Mouse (Mus musculus): ENCODE results near the gene Reep3. TPM values are rescaled to one million over a fixed set of nuclear protein-coding genes. Genes with fewer than 3 reads are reported as not detected.

The Reep3 gene
- polyA plus RNA-seq, 1 experiment: 13.0 TPM

GRCm38 (mm10) chr10:67000136-67000535 is 96.6 kb downstream of the Reep3 start:
- no peak overlapping the region for H3ac ChIP-seq (ENCODE audit: control insufficient read depth, insufficient read length)
- H3K79me2 ChIP-seq (ENCODE audit: control insufficient read depth, insufficient read depth): no peaks in the 10 kb centered on the region
- H3K27me3 ChIP-seq (ENCODE audit: control insufficient read depth, insufficient read depth, insufficient read length): no peaks in the 10 kb centered on the region
- no peak overlapping the region for H3K4me3 ChIP-seq
- H3K4me2 ChIP-seq (ENCODE audit: low read depth): no peak overlapping the region
- no peaks in the 10 kb centered on the region for H3K36me3 ChIP-seq (ENCODE audit: control insufficient read depth, insufficient read depth)
- TF ChIP-seq E2F4 (IDR thresholded peaks at IDR 0.05; ENCODE audit: insufficient read depth): no peak
- no peak for TF ChIP-seq REST (IDR thresholded peaks at IDR 0.05; ENCODE audit: insufficient read depth, insufficient read length)
- no peak for TF ChIP-seq CEBPB (IDR thresholded peaks at IDR 0.05; ENCODE audit: insufficient read depth, poor library complexity, severe bottlenecking)
- TF ChIP-seq TCF12 (IDR thresholded peaks at IDR 0.05; ENCODE audit: insufficient read depth, poor library complexity, severe bottlenecking): no peak
- TF ChIP-seq USF1 (IDR thresholded peaks at IDR 0.05; ENCODE audit: low read depth): no peak
- TF ChIP-seq POLR2A (IDR thresholded peaks at IDR 0.05; ENCODE audit: insufficient read length, low read depth): no peak

DNA sequence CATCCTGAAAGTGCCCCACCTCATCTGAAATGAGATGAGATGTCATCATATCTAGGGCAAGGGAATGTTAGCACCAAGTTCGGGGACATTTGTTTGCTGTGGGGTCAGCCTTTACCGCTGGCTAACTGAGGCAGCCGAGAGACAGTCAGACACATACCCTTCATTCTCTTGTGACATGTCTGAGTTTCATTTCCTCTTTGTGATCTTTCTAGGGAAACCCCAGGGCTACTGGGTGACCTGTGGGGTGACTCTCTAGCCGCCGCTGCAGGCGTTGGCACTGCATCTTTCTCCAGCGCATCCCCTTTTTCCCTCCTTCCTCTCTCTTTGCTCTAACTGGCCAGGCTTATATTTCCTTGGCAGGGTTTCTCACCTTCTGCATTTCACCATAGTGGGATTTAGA is 98.0 kb downstream of the Reep3 start:
- no peak overlapping the region for H3ac ChIP-seq (ENCODE audit: control insufficient read depth, insufficient read length)
- no peak overlapping the region for H3K4me3 ChIP-seq
- TF ChIP-seq MAX (IDR thresholded peaks at IDR 0.05; ENCODE audit: low read depth) (no peak), MYOD1 (IDR thresholded peaks at IDR 0.05; ENCODE audit: control insufficient read depth in 1 of 3, insufficient read length in 2 of 3, low read depth in 2 of 3) (no peak)
- H3K27me3 ChIP-seq (ENCODE audit: control insufficient read depth, insufficient read depth, insufficient read length): no peaks in the 10 kb centered on the region
- no peaks in the 10 kb centered on the region for H3K79me2 ChIP-seq (ENCODE audit: control insufficient read depth, insufficient read depth)
- H3K4me2 ChIP-seq (ENCODE audit: low read depth): no peak overlapping the region
- no peaks in the 10 kb centered on the region for H3K36me3 ChIP-seq (ENCODE audit: control insufficient read depth, insufficient read depth)

GRCm38 (mm10) chr10:66995181-66995580 is 101.6 kb downstream of the Reep3 start:
- H3K79me2 ChIP-seq (ENCODE audit: control insufficient read depth, insufficient read depth): no peaks in the 10 kb centered on the region
- no peak for TF ChIP-seq CEBPB (IDR thresholded peaks at IDR 0.05; ENCODE audit: insufficient read depth, poor library complexity, severe bottlenecking)
- no peak for TF ChIP-seq USF1 (IDR thresholded peaks at IDR 0.05; ENCODE audit: low read depth)
- TF ChIP-seq MYOD1 (IDR thresholded peaks at IDR 0.05; ENCODE audit: control insufficient read depth in 1 of 3, insufficient read length in 2 of 3, low read depth in 2 of 3): no peak
- no peak for TF ChIP-seq SRF (IDR thresholded peaks at IDR 0.05; ENCODE audit: control insufficient read depth, insufficient read length, low read depth)
- TF ChIP-seq TCF12 (IDR thresholded peaks at IDR 0.05; ENCODE audit: insufficient read depth, poor library complexity, severe bottlenecking): no peak
- no peak for TF ChIP-seq TCF3 (IDR thresholded peaks at IDR 0.05; ENCODE audit: insufficient read length, low read depth)
- no peak for TF ChIP-seq POLR2AphosphoS2 (IDR thresholded peaks at IDR 0.05; ENCODE audit: insufficient read length, low read depth)
- TF ChIP-seq MAX (IDR thresholded peaks at IDR 0.05; ENCODE audit: low read depth): no peak
- no peak overlapping the region for H3K4me3 ChIP-seq
- no peak overlapping the region for H3K4me2 ChIP-seq (ENCODE audit: low read depth)
- H3ac ChIP-seq (ENCODE audit: control insufficient read depth, insufficient read length): no peak overlapping the region
- H3K27me3 ChIP-seq (ENCODE audit: control insufficient read depth, insufficient read depth, insufficient read length): no peaks in the 10 kb centered on the region
- no peaks in the 10 kb centered on the region for H3K36me3 ChIP-seq (ENCODE audit: control insufficient read depth, insufficient read depth)

DNA sequence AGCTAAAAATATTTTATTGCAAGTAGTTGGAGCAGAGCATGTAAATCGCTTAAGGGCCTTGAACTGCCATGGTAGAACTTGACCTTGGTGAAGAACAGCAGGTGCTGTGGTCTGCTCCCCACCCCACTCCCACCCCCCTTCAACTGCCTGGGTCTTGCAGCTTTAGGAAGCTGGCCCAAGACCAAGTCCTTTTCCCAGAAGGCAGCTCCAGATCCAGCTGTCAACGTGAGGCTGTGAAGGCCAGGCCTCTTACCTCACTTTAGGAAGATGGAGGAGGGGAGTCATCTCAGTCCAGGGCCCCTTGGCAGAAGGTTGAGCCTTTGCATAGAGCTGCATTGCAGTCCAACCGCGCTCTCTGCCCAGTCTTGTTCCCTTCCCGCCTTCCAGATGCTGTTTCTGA is 102.3 kb downstream of the Reep3 start:
- Histone ChIP-seq H3K79me2 (ENCODE audit: control insufficient read depth, insufficient read depth) (no peaks in the 10 kb centered on the region), H3K27me3 (ENCODE audit: control insufficient read depth, insufficient read depth, insufficient read length) (no peaks in the 10 kb centered on the region), H3K4me3 (no peak overlapping the region), H3ac (ENCODE audit: control insufficient read depth, insufficient read length) (no peak overlapping the region), H3K36me3 (ENCODE audit: control insufficient read depth, insufficient read depth) (no peaks in the 10 kb centered on the region), H3K4me2 (ENCODE audit: low read depth) (no peak overlapping the region)
- TF ChIP-seq POLR2AphosphoS2 (IDR thresholded peaks at IDR 0.05; ENCODE audit: insufficient read length, low read depth) (no peak), MYOG (IDR thresholded peaks at IDR 0.05; ENCODE audit: control insufficient read depth in 1 of 3, insufficient read depth in 1 of 3, insufficient read length in 2 of 3, low read depth in 2 of 3) (peak; percentile 12 to 93 (median 27)), REST (IDR thresholded peaks at IDR 0.05; ENCODE audit: insufficient read depth, insufficient read length) (no peak), E2F4 (IDR thresholded peaks at IDR 0.05; ENCODE audit: insufficient read depth) (no peak), TCF3 (IDR thresholded peaks at IDR 0.05; ENCODE audit: insufficient read length, low read depth) (peak; percentile 9), POLR2A (IDR thresholded peaks at IDR 0.05; ENCODE audit: insufficient read length, low read depth) (no peak), MYOD1 (IDR thresholded peaks at IDR 0.05; ENCODE audit: control insufficient read depth in 1 of 3, insufficient read length in 2 of 3, low read depth in 2 of 3) (peak in 2 of 3 experiments; percentile 65 to 77), SRF (IDR thresholded peaks at IDR 0.05; ENCODE audit: control insufficient read depth, insufficient read length, low read depth) (no peak), TCF12 (IDR thresholded peaks at IDR 0.05; ENCODE audit: insufficient read depth, poor library complexity, severe bottlenecking) (peak; percentile 50), MAX (IDR thresholded peaks at IDR 0.05; ENCODE audit: low read depth) (no peak)

GRCm38 (mm10) chr10:66992591-66992990 is 104.2 kb downstream of the Reep3 start:
- no peak overlapping the region for H3K4me2 ChIP-seq (ENCODE audit: low read depth)
- H3K4me3 ChIP-seq: no peak overlapping the region
- H3K79me2 ChIP-seq (ENCODE audit: control insufficient read depth, insufficient read depth): no peaks in the 10 kb centered on the region
- no peaks in the 10 kb centered on the region for H3K27me3 ChIP-seq (ENCODE audit: control insufficient read depth, insufficient read depth, insufficient read length)
- TF ChIP-seq SRF (IDR thresholded peaks at IDR 0.05; ENCODE audit: control insufficient read depth, insufficient read length, low read depth): no peak
- no peak for TF ChIP-seq TCF12 (IDR thresholded peaks at IDR 0.05; ENCODE audit: insufficient read depth, poor library complexity, severe bottlenecking)
- TF ChIP-seq TCF3 (IDR thresholded peaks at IDR 0.05; ENCODE audit: insufficient read length, low read depth): no peak
- TF ChIP-seq CEBPB (IDR thresholded peaks at IDR 0.05; ENCODE audit: insufficient read depth, poor library complexity, severe bottlenecking): no peak
- TF ChIP-seq MYOG (IDR thresholded peaks at IDR 0.05; ENCODE audit: control insufficient read depth in 1 of 3, insufficient read depth in 1 of 3, insufficient read length in 2 of 3, low read depth in 2 of 3): no peak
- no peak for TF ChIP-seq E2F4 (IDR thresholded peaks at IDR 0.05; ENCODE audit: insufficient read depth)
- no peak for TF ChIP-seq POLR2A (IDR thresholded peaks at IDR 0.05; ENCODE audit: insufficient read length, low read depth)
- no peak for TF ChIP-seq REST (IDR thresholded peaks at IDR 0.05; ENCODE audit: insufficient read depth, insufficient read length)
- TF ChIP-seq MAX (IDR thresholded peaks at IDR 0.05; ENCODE audit: low read depth): no peak
- no peak for TF ChIP-seq USF1 (IDR thresholded peaks at IDR 0.05; ENCODE audit: low read depth)
- no peak for TF ChIP-seq POLR2AphosphoS2 (IDR thresholded peaks at IDR 0.05; ENCODE audit: insufficient read length, low read depth)
- TF ChIP-seq MYOD1 (IDR thresholded peaks at IDR 0.05; ENCODE audit: control insufficient read depth in 1 of 3, insufficient read length in 2 of 3, low read depth in 2 of 3): no peak
- H3ac ChIP-seq (ENCODE audit: control insufficient read depth, insufficient read length): no peak overlapping the region
- no peaks in the 10 kb centered on the region for H3K36me3 ChIP-seq (ENCODE audit: control insufficient read depth, insufficient read depth)

All from myocyte (in vitro differentiated cells).